Mouse (Mus musculus) small intestine, adult 2 months (tissue): ENCODE data around the gene Rdx.

ENCODE experiments used
- CTCF ChIP-seq: fragments of 200-500 bp; IDR thresholded peaks from 2 replicates; pipeline ENCODE4 v1.5.1; 2012; ENCODE audit warnings: low read depth, mild to moderate bottlenecking, control low read depth, inconsistent platforms, low read length, moderate library complexity, mixed read lengths; ENCODE audit not compliant: insufficient replicate concordance, insufficient read length; ENCODE audit errors: extremely low read depth
- POLR2A ChIP-seq: fragments of 200-500 bp; IDR thresholded peaks from 2 replicates; pipeline ENCODE4 v1.6.1; 2012; ENCODE audit warnings: low read depth, mild to moderate bottlenecking, control low read depth, inconsistent platforms, low read length, moderate library complexity

- TF ChIP-seq CTCF (no peak), POLR2A (peak; percentile 24)
Measured at GRCm38 (mm10) chr9:52047821-52048649, 1.1 kb downstream of the Rdx start.
